Mouse (Mus musculus): Measurements from ENCODE around the gene Cacnb3. TPM values are rescaled to one million over a fixed set of nuclear protein-coding genes. Genes with fewer than 3 reads are reported as not detected.

Cacnb3 gene
- total RNA-seq, 1 experiment from 2014 or later = 12.0 TPM

DNA sequence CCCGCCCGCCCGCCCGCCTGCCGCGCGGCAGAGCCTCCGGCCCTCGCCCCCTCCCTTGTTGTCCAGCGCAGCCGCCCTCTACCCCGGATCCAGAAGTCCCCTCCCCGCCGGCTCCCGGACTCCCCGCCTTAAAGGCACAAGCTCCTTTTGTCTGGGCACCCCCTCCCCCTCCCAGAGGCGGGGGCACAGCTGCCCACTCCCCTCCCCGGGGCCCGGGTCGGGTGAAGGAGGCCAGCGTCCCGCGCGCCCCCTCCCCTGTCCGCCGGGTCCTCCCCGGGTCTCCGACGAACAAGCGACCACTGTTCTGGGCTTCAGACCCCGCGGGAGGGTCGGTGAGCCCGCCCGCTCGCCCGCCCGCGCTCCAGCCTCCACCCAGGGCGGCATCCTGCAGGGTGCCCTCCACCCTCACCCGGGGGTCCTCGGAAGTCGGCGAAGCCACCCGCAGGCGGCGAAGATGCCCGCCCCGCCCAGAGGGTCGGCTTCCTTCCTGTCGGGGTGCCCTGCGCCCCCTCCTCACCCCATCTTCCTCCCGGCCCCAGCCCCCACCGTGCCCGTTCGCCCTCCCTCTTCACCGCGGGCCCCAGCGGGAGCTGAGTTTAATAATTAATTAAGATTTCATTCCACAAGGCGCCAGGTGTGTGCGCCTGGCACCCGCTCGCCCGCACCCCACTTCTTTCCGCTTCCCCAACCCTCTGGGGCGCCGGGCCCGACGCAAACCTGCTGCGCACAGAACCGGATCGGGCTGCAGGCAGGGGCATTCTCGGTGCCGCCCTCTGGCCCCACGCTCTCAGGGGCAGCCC lies 21.1 kb upstream of the Cacnb3 start, which contains the start of gene Adcy6:
Gene Adcy6 (minus strand): TSS at position 746 of the 800 bp plus-strand sequence.
- DNase-seq = peak; percentile 90

GRCm38 (mm10) chr15:98610131-98610633 lies 20.5 kb upstream of the Cacnb3 start:
- DNase-seq = no peak

- DNase-seq = no peak
Observed at GRCm38 (mm10) chr15:98612229-98612628, 18.4 kb upstream of the Cacnb3 start.

DNA sequence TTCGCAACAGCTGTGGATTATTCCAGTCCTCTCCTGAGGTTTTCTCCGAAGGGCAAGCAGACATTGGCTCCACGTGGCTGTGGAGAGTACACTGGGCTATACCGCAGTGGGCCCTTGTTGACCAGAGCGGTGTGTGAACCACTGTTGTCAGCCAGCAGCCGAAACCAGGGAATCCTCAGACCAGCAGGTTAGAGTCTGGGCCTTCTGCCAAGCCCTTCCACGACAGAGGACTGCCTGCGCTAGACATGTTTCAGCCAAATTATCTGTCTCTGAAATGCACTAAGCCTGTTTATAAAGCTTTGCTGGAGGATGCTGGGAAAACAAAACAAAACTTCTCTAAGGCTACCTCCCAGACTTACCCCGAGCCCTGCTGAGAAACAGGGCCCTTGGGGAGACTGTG lies 16.1 kb upstream of the Cacnb3 start:
- DNase-seq = peak; percentile 54

GRCm38 (mm10) chr15:98614971-98615370 lies 15.7 kb upstream of the Cacnb3 start:
- no peak for DNase-seq

GRCm38 (mm10) chr15:98615751-98616150 lies 14.9 kb upstream of the Cacnb3 start:
- no peak for DNase-seq

DNA sequence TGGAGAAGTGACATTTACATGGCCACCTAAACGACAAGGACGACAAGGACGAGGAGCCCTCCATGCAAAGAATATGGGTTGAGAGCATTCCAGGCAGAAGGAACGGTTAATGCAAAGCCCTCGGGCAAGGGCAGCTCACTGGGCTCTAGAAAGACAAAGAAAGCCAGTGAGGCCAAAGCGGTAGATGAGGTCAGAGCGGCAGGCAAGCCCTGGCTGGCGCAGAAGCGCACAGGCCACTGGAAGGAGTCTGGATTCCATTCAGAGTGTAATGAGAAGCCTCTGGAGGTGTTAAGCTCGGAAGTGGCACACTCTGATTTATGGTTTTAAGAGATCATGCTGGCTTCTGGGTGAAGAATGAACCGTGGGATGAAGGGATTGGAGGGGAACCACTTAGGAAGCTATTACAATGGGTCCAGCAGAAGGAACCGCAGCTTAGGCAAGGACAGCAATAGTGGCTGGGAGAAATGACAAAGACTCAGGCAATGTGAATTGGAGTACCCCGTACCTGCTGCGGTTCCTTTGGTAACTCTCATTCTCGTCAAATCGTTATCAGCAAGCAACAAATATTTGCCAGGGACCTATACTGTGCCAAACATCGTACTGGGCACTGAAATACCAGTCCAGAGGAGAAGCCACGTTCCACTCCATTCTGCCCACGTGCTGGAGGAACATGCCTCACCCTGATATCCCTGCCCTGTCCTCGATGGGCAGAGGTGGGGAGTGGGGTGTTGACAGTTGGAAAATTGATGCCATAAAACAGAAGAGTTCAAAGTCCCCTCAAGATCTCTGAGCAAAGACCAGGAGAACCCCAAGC lies 14.1 kb upstream of the Cacnb3 start:
- DNase-seq = no peak

- peak; percentile 82 for DNase-seq
Observed at GRCm38 (mm10) chr15:98617176-98617537, 13.5 kb upstream of the Cacnb3 start.

DNA sequence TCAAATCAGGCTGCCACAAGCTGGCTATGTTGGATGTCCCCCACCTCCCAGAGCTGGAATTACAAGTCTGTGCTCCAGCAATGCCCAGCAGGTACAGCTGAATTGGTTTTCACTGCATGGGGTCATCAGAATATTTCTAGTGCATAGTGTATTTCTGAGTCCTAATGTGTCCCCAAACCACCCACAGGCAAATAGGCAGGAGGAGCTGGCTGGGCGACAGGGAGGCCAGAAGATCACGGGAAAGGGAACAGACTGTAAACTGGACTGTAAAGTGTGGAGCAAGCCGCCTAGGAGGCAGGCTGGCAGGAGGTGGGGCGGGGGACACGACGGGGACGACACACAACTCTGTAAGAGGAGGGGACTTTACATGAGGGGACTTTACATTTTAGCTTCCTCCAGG lies 8.4 kb upstream of the Cacnb3 start:
- DNase-seq = no peak

GRCm38 (mm10) chr15:98622721-98623120 lies 7.9 kb upstream of the Cacnb3 start:
- no peak for DNase-seq

- no peak for DNase-seq
Observed at GRCm38 (mm10) chr15:98623361-98623821, 7.2 kb upstream of the Cacnb3 start.

GRCm38 (mm10) chr15:98626078-98626477 lies 4.6 kb upstream of the Cacnb3 start:
- DNase-seq = no peak

DNA sequence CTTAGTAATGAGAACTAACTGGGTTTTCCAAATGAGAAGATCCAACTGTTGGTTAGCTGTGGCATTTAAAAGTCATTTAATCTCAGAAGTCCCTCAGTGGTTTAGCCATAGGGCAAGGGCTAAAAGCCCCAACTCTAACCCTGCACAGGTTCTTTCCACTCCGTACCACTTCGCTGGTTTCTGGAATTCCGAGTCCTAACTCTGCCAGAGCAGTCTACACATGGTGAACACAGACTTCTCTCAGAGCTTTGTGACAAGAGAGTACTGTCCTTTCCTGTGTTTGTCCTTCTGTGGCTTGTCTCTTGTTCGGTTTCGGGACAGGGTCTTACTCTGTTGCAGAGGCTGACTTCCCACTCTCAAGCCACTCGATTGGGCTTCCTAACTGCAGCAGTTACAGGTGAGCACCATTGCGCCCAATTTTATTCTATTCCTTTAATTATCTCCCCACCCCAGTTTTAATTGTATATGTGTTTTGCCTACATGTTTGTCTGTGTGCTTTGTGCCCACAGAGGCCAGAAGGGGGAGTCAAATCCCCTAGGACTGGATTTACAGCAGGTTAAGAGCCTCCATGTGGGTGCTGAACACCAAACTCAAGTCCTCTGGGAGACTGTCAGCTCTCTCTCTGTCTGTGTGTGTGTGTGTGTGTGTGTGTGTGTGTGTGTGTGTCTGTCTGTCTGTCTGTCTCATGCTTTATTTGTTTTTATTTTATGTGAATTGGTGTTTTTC lies 4.0 kb upstream of the Cacnb3 start:
- DNase-seq = no peak

DNA sequence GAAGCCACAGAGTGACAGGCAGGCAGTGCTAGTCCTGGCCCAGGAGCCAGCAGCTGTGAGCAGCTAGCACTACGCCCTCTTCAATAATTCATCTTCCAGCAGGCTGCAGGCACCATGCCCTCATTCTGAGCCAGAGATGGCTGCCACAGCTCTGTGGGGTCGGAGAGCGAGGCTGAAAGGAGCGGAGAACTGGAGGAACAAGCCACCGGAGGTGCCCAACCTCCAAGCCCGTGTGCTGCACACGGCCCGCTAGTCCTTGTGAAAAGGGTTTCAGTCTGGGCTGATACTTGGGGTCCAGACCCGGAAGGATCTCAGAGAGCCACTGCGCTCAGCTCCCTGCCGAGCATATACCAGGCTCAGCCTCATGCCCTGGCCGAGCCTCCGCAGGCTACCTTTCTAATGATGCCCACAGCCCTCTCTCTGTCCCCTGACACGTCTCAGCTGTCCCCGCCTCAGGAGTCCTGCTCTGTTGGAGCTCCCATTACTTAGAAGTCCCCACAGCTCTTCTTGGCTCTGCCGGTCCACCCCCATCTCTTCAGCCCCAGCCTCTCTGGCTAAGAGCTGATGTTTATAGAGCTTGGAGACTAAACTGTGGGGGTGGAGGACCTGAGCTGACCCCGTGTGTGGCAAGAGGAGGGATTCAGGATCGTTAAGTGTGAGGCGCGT lies 1.9 kb upstream of the Cacnb3 start:
- peak; percentile 43 for DNase-seq

DNA sequence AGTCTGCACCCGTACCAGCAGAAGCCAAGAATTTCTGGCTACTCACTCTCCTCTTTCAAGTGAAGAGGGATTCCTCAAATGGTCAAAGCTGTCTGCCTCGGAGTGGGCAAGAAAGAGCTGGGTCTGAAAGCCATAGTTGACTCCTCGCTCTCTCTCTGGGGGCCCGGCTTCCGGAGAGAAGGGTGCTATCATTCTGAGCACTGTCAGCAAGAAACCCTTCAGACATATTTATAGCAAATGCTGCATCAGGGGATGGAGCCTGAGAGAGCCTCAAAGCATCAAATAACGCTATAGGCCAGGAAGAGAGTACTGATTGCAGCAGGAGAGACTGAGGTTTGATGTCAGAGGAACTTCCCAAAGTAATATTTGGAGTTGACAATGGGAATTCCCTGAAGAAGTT lies 1.2 kb upstream of the Cacnb3 start:
- no peak for DNase-seq

- DNase-seq = peak; percentile 93
Observed at GRCm38 (mm10) chr15:98631493-98631892, 853 bp downstream of the Cacnb3 start.

DNA sequence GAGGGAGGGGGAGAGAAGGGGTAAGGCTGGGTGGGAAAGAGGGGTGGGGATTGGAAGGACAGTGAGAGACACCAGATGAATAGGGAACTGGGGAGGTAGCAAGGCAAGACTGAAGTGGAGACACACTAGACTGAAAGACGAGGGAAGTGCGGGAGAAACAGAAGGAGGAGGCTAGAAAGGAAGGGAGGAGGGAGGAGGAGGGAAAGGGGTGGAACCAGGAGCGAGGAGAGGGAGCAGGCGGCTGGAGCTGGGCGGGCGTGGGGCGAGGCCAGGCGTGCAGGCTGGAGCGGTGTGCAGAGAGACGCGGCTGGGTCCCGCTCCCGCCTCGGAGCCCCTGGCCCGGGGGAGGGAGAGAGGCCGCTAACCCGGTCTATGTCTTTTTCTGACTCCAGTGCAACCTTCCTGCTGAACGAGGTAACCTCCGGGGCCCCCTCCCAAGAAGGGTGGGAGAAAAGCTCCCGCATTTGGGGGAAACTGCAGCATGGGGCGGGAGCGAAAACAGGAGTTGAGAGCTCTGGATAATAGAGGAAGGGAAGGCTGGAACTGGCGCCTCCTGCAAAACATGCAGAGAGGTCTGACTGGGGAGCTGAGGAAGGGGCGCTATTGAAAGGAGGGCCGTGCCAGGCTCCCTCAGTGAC lies 1.6 kb downstream of the Cacnb3 start:
- DNase-seq = peak; percentile 81

DNA sequence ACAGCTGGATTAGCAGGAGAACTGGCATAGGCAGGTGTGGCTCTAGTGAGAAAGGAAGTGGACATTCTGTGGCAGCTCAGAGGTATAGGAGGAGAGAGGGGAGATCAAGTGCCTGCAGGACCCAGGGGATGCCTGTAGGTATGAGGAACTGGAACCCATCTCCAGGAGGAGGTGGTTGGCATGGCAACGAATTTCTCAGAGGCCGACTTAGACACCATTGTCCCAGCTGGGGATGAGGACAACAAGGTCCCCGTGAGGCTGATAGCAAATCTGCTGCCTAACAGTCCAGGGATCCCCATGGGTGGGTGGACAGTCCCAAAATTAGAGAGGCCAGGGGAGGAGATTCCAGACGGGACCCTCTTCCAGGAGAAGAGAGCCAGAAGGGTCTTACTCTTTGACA lies 2.3 kb downstream of the Cacnb3 start:
- DNase-seq = no peak

GRCm38 (mm10) chr15:98633822-98634470 lies 3.3 kb downstream of the Cacnb3 start:
- no peak for DNase-seq

- peak; percentile 85 for DNase-seq
Observed at GRCm38 (mm10) chr15:98634541-98635081, 4.0 kb downstream of the Cacnb3 start.
